In genomic region chr1:163338525-163339218, GRCm38 (mm10) we compare ENCODE assay signal across 14 mouse cellular contexts. TPM values are rescaled to one million over a fixed set of nuclear protein-coding genes. Genes with fewer than 3 reads are reported as not detected.
DNase-seq lines count a peak whose midpoint lies in the region; ATAC-seq lines count a peak whose summit lies in the region.
"Had no signal": no experiment of that assay in that cellular context is flagged by ENCODE, and none has a peak within 500 bp of the region (broad histone marks: within the 10 kb centered on the region; RNA-seq: fewer than 3 reads in every experiment).

No protein-coding gene starts in this region.

- 52% methylated on average over 7 of the region's 7 CpGs for WGBS in neural tube, embryonic 14.5 days

- no peaks in the 10 kb centered on the region for H3K36me3 ChIP-seq in neural tube, embryonic 14.5 days (ENCODE audit: control insufficient read depth, insufficient read depth, low read length)
- H3K36me3 ChIP-seq: limb, embryonic 10.5 days had no signal

- no peak overlapping the region for H3K4me3 ChIP-seq in neural tube, embryonic 14.5 days (ENCODE audit: low read depth, low read length)
- H3K4me3 ChIP-seq: limb, embryonic 10.5 days had no signal

- no peaks in the 10 kb centered on the region for H3K27me3 ChIP-seq in neural tube, embryonic 14.5 days (ENCODE audit: control insufficient read depth, insufficient read depth, low read length)
- H3K27me3 ChIP-seq: CH12.LX had no signal

- no peak overlapping the region for H3K27ac ChIP-seq in neural tube, embryonic 14.5 days (ENCODE audit: low read depth, low read length)
- H3K27ac ChIP-seq: limb, embryonic 10.5 days had no signal

- intact Hi-C loops in gastrocnemius, postnatal 36 days (cut with DNase I): no loop called here

- peak; percentile 78 for DNase-seq in gastrocnemius, adult 18-20 months (ENCODE audit: low spot score)
- no peak for DNase-seq in gastrocnemius, postnatal 4 days (ENCODE audit: low spot score in 2 of 2)
- peak; percentile 47 for DNase-seq in retina, postnatal 1 day
- no peak for DNase-seq in retina, embryonic 14.5 days (ENCODE audit: low spot score)
- peak; percentile 27 to 35 for DNase-seq in gastrocnemius, postnatal 36 days
- DNase-seq in layer of hippocampus, adult 9-11 months: no peak
- no peak for DNase-seq in kidney, adult 9 months
- DNase-seq: cerebellum, adult 9-11 months; thymus, postnatal 36 days had no signal

- H3K4me1 ChIP-seq in neural tube, embryonic 14.5 days (ENCODE audit: control insufficient read depth, insufficient read depth, low read length): no peaks in the 10 kb centered on the region
- H3K4me1 ChIP-seq: limb, embryonic 10.5 days had no signal

- no peak overlapping the region for H3K9ac ChIP-seq in neural tube, embryonic 14.5 days (replicated peaks; ENCODE audit: low read depth, low read length)

- peak; percentile 86 for ATAC-seq in neural tube, embryonic 14.5 days (ENCODE audit: low read depth)
- ATAC-seq: activated CD4-positive, CD25-positive, alpha-beta regulatory T cell, adult 4 months; intestine, postnatal 0 days had no signal

- H3K9me3 ChIP-seq in neural tube, embryonic 14.5 days (ENCODE audit: control insufficient read depth, low read length): no peaks in the 10 kb centered on the region
- H3K9me3 ChIP-seq: limb, embryonic 10.5 days had no signal

- no peak overlapping the region for H3K4me2 ChIP-seq in neural tube, embryonic 14.5 days (ENCODE audit: low read depth, low read length)

RNA-seq across cellular contexts. Expression of gene Prrx1, which starts 25.2 kb away (rescaled TPM):
- total RNA-seq in gastrocnemius, adult 18-20 months (2021): 10 to 100 TPM; 43.6 to 51.3 TPM
- 10 to 100 TPM; 92.7 to 95.0 TPM for total RNA-seq in gastrocnemius, postnatal 4 days (2021)
- 10 to 100 TPM; 34.1 to 39.4 TPM for total RNA-seq in gastrocnemius, postnatal 36 days (2021)
- 0.78 and 6.3 TPM in 2 replicates for polyA plus RNA-seq in neural tube, embryonic 14.5 days (2014; fragmentation: Nextera tagmentation; extraction: Ambion mirVana)
- total RNA-seq: CH12.LX had no signal

Comparison
In these comparisons a context has a peak if more than half of its experiments do, and no peak if none do; other contexts are left out.
1. DNase-seq: peak in gastrocnemius, adult 18-20 months (single experiment), retina, postnatal 1 day (single experiment) and gastrocnemius, postnatal 36 days (2 of 2); none in gastrocnemius, postnatal 4 days (0 of 2), retina, embryonic 14.5 days (single experiment), layer of hippocampus, adult 9-11 months (single experiment) and kidney, adult 9 months (single experiment).